ENCODE assay signal across 17 mouse cellular contexts in genomic region chr6:83363075-83363474, GRCm38 (mm10).
"Had no signal": no experiment of that assay in that cellular context is flagged by ENCODE, and none has a peak within 500 bp of the region (broad histone marks: within the 10 kb centered on the region; RNA-seq: fewer than 3 reads in every experiment).

No protein-coding gene starts in this region.

- DNase-seq: gastrocnemius, postnatal 36 days; heart, adult 11 months; heart, postnatal 10 days; heart, postnatal 4 days; kidney, adult 18-20 months; kidney, adult 8-10 months; kidney, postnatal 10 days; kidney, postnatal 25 days; kidney, postnatal 4 days; liver; liver, embryonic 13.5 days; liver, postnatal 0 days; lung, adult 2 months had no signal

- ATAC-seq: hindbrain, embryonic 16.5 days; inflammation-experienced regulatory T-cells, adult 6 months; intestine, embryonic 15.5 days; intestine, postnatal 0 days; liver, postnatal 0 days had no signal
